Mouse (Mus musculus) hindbrain, embryonic 14.5 days (tissue): Measurements from ENCODE around the gene Hoxc10. TPM values are rescaled to one million over a fixed set of nuclear protein-coding genes. Genes with fewer than 3 reads are reported as not detected.

Experiments used
- ATAC-seq: fragments of 200-750 bp; cut with Nextera tagmentation; 2 replicates; pipeline ENCODE4 v1.8.0; 2017; ENCODE audit warnings: moderate number of reproducible peaks, mild to moderate bottlenecking, moderate TSS enrichment, moderate library complexity; ENCODE audit not compliant: low FRiP score
- DNase-seq: peaks from one replicate; pipeline ENCODE4 v3.0.0-alpha.2; 2015; ENCODE audit warnings: low spot score
- H3K27ac ChIP-seq: fragments of 300-500 bp; sonication (generic); 2 replicates; pipeline ENCODE4 v1.5.1; 2014; ENCODE audit warnings: mild to moderate bottlenecking, moderate library complexity
- H3K27me3 ChIP-seq: fragments of 300-500 bp; sonication (generic); 2 replicates; pipeline ENCODE4 v1.6.1; 2014; ENCODE audit warnings: mild to moderate bottlenecking, low read length, mixed read lengths; ENCODE audit not compliant: control insufficient read depth, insufficient read depth
- H3K36me3 ChIP-seq: fragments of 300-500 bp; sonication (generic); replicated peaks from 2 replicates; pipeline ENCODE4 v1.6.1; 2014; ENCODE audit not compliant: control insufficient read depth, insufficient read depth
- H3K4me1 ChIP-seq: fragments of 300-500 bp; sonication (generic); replicated peaks from 2 replicates; pipeline ENCODE4 v1.6.1; 2014; ENCODE audit warnings: antibody characterized with exemption, low read length, mixed read lengths; ENCODE audit not compliant: control insufficient read depth, insufficient read depth
- H3K4me2 ChIP-seq: fragments of 300-500 bp; sonication (generic); replicated peaks from 2 replicates; pipeline ENCODE4 v1.6.1; 2014; ENCODE audit warnings: mild to moderate bottlenecking, moderate library complexity
- H3K4me3 ChIP-seq: fragments of 300-500 bp; sonication (generic); replicated peaks from 2 replicates; pipeline ENCODE4 v1.5.1; 2014; ENCODE audit warnings: mild to moderate bottlenecking, low read length
- H3K9ac ChIP-seq: fragments of 300-500 bp; sonication (generic); 2 replicates; pipeline ENCODE4 v1.6.1; 2014
- H3K9me3 ChIP-seq: fragments of 300-500 bp; sonication (generic); 2 replicates; pipeline ENCODE4 v1.6.1; 2016; ENCODE audit warnings: low read length; ENCODE audit not compliant: control insufficient read depth
- WGBS: fragments of 180-500 bp; shearing (Covaris S2); extraction: QIAGEN DNeasy Blood & Tissue Kit; methylation state at CpG from one replicate; pipeline ENCODE4 v1.1.7; 2014; 5-methylcytosine and 5-hydroxymethylcytosine counted together
- polyA plus RNA-seq: library from polyadenylated mRNA; unstranded; fragments of >200 nt; fragmentation: Nextera tagmentation; extraction: Ambion mirVana; gene quantifications from 2 replicates; pipeline ENCODE4 v1.2.1, GENCODE M21; 2014

Gene Hoxc10
- polyA plus RNA-seq, 1 experiment from 2014 or later: not detected

- ATAC-seq (no peak), DNase-seq (no peak)
- WGBS: 1% methylated on average over 28 of the region's 28 CpGs
- Histone ChIP-seq H3K36me3 (no peaks in the 10 kb centered on the region), H3K27me3 (peaks cover 99% of the 10 kb centered on the region), H3K9ac (no peak overlapping the region), H3K27ac (no peak overlapping the region), H3K4me2 (no peak overlapping the region), H3K4me1 (no peaks in the 10 kb centered on the region), H3K4me3 (no peak overlapping the region), H3K9me3 (no peaks in the 10 kb centered on the region)
These were observed 11.6 kb upstream of the Hoxc10 start for GRCm38 (mm10) chr15:102955007-102955382.

- ATAC-seq: no peak
- Histone ChIP-seq H3K4me3 (no peak overlapping the region), H3K36me3 (no peaks in the 10 kb centered on the region), H3K27me3 (peaks cover 100% of the 10 kb centered on the region), H3K9me3 (no peaks in the 10 kb centered on the region), H3K27ac (no peak overlapping the region), H3K4me1 (no peaks in the 10 kb centered on the region), H3K9ac (no peak overlapping the region), H3K4me2 (no peak overlapping the region)
- under 1% methylated on average over 40 of the region's 40 CpGs for WGBS
- no peak for DNase-seq
These were observed 10.6 kb upstream of the Hoxc10 start for GRCm38 (mm10) chr15:102955833-102956640.

- no peak overlapping the region for H3K4me2 ChIP-seq
- under 1% methylated on average over 12 of the region's 12 CpGs for WGBS
- H3K9me3 ChIP-seq: no peaks in the 10 kb centered on the region
- H3K9ac ChIP-seq: no peak overlapping the region
- H3K36me3 ChIP-seq: no peaks in the 10 kb centered on the region
- no peak overlapping the region for H3K4me3 ChIP-seq
- DNase-seq (no peak), ATAC-seq (no peak)
- H3K4me1 ChIP-seq: no peaks in the 10 kb centered on the region
- peaks cover 100% of the 10 kb centered on the region for H3K27me3 ChIP-seq
- no peak overlapping the region for H3K27ac ChIP-seq
These were observed 9.7 kb upstream of the Hoxc10 start for GRCm38 (mm10) chr15:102956906-102957305.

DNA sequence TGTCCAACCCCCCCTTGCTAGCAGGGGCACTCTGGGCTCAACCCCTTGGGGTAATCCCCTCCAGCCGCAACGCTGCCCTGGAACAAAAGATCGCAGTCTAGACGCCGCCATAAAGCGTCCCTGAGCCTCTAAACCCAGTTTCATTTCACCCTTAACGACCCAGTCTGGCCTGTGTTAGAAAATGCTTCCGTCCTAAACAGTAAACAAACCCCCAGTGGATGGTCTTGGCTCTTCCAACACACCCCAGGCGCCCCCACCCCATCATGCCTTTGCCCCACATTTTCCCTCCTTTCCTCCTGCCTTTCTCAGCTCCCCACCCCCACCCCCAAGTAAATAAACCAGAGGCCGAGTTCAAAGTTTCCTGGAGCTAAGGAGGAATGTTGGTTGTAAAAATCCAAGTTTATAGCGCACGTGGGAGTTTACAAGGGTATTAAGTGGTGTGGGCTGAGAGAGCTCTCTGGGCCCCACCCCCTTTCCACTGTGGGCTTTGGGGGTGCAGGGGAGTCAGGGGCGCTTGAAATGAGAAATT lies 6.9 kb upstream of the Hoxc10 start:
- Histone ChIP-seq H3K4me2 (no peak overlapping the region), H3K36me3 (no peaks in the 10 kb centered on the region), H3K9ac (no peak overlapping the region), H3K27ac (no peak overlapping the region), H3K4me3 (no peak overlapping the region), H3K9me3 (no peaks in the 10 kb centered on the region), H3K4me1 (no peaks in the 10 kb centered on the region), H3K27me3 (peaks cover 98% of the 10 kb centered on the region)
- DNase-seq: no peak
- ATAC-seq: no peak
- WGBS: 3% methylated on average over 13 of the region's 13 CpGs

DNA sequence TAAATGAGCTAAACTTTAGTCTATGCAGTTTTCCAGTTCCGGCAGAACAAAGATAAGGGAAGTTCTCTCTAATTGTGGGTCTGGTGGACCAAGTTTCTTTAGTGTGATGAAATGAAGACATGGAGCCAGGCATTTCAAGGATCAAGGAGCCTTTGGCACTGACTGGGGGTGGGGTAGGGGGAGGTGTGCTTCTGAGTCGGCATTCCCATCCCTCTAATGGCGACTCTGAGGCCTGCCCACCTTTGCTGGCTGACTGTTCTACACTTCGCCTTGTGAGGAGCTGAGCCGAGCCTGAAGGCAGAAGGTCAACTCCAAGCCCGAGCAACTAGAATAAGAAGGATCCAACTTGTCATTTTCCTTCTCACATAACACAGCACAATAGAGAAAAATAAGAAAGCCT lies 4.9 kb upstream of the Hoxc10 start:
- Histone ChIP-seq H3K4me2 (no peak overlapping the region), H3K9me3 (no peaks in the 10 kb centered on the region), H3K27me3 (peaks cover 99% of the 10 kb centered on the region), H3K36me3 (no peaks in the 10 kb centered on the region), H3K4me1 (no peaks in the 10 kb centered on the region), H3K9ac (no peak overlapping the region), H3K4me3 (no peak overlapping the region), H3K27ac (no peak overlapping the region)
- 2% methylated on average over 6 of the region's 6 CpGs for WGBS
- ATAC-seq (no peak), DNase-seq (no peak)

GRCm38 (mm10) chr15:102962492-102962891 lies 4.1 kb upstream of the Hoxc10 start:
- Histone ChIP-seq H3K4me2 (no peak overlapping the region), H3K4me1 (no peaks in the 10 kb centered on the region), H3K9me3 (no peaks in the 10 kb centered on the region), H3K27me3 (peaks cover 99% of the 10 kb centered on the region), H3K36me3 (no peaks in the 10 kb centered on the region), H3K9ac (no peak overlapping the region), H3K27ac (no peak overlapping the region), H3K4me3 (no peak overlapping the region)
- ATAC-seq: no peak
- no peak for DNase-seq
- WGBS: 2% methylated on average over 13 of the region's 13 CpGs

GRCm38 (mm10) chr15:102963259-102963658 lies 3.3 kb upstream of the Hoxc10 start:
- 3% methylated on average over 8 of the region's 8 CpGs for WGBS
- H3K27ac ChIP-seq: no peak overlapping the region
- ATAC-seq: no peak

DNA sequence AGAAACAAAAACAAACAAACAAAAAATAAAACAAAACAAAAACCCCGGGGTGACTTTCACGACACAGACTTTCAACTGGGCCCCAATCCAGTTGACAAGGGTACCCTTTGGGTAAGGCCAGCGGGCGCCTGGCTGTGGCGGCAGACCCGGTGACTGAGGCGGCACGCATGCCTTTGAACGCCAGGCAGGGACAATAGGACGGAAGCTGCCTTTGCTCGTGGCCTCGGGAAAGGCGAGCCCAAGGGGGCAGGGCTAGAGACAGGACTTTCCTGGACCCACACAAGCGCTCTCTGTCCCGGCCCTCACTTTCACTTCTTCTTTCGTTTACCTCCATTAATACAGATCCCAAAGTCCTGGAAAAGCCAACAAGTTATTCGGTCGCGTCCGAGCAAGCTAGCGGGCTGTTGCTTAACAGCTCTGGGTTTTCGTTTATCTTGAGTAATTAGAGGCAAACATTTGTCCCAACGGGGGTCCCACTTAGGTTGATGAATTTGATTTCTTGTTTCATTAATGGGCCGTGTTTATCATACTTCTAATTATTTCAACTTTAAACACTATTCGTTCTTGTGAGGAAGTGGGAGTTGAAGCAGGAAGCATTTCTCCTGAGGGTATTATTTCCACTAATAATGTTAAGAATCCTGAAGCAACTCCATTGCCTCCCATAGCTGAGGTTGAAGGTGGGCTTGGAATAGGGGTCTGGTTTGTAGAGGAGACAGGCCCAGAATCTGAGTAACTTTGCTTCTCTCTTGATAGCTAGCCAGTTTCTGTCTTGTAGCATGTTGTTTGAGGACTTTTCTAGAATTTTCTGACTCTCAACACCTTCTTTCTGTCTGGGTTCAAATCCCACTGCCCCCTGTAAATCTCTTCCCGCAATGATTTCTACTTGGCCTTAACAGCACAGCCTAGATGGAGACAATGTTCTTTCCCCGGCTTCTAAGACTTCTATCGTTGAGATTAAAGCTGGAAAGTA lies 2.6 kb upstream of the Hoxc10 start:
- DNase-seq: no peak
- Histone ChIP-seq H3K9ac (no peak overlapping the region), H3K4me3 (no peak overlapping the region), H3K27me3 (peaks cover 99% of the 10 kb centered on the region), H3K4me1 (no peaks in the 10 kb centered on the region), H3K27ac (no peak overlapping the region), H3K4me2 (no peak overlapping the region), H3K36me3 (no peaks in the 10 kb centered on the region), H3K9me3 (no peaks in the 10 kb centered on the region)
- no peak for ATAC-seq
- WGBS: 2% methylated on average over 28 of the region's 28 CpGs

More at GRCm38 (mm10) chr15:102963259-102963658, 3.3 kb upstream of the Hoxc10 start:
- no peaks in the 10 kb centered on the region for H3K36me3 ChIP-seq
- H3K27me3 ChIP-seq: peaks cover 99% of the 10 kb centered on the region
- no peak for DNase-seq
- no peaks in the 10 kb centered on the region for H3K9me3 ChIP-seq
- H3K4me3 ChIP-seq: no peak overlapping the region
- no peak overlapping the region for H3K4me2 ChIP-seq
- no peaks in the 10 kb centered on the region for H3K4me1 ChIP-seq
- H3K9ac ChIP-seq: no peak overlapping the region
